7 mouse cellular contexts compared by ENCODE assay signal in genomic region chr5:138118041-138118440, GRCm38 (mm10). TPM values are rescaled to one million over a fixed set of nuclear protein-coding genes. Genes with fewer than 3 reads are reported as not detected.
DNase-seq lines count a peak whose midpoint lies in the region; ATAC-seq lines count a peak whose summit lies in the region.

No protein-coding gene starts in this region.

- peaks cover 35% of the 10 kb centered on the region for H3K36me3 ChIP-seq in limb, embryonic 12.5 days
- peaks cover 5% of the 10 kb centered on the region; the same call in 1 of the 2 replicates for H3K36me3 ChIP-seq in stomach, embryonic 15.5 days

- H3K27ac ChIP-seq in limb, embryonic 12.5 days = no peak overlapping the region
- no peak overlapping the region for H3K27ac ChIP-seq in stomach, embryonic 15.5 days

- H3K27me3 ChIP-seq in limb, embryonic 12.5 days = no peaks in the 10 kb centered on the region
- H3K27me3 ChIP-seq in stomach, embryonic 15.5 days (replicated peaks) = no peaks in the 10 kb centered on the region

- H3K4me2 ChIP-seq in limb, embryonic 12.5 days = peak overlapping the region; percentile 71
- peak overlapping the region; percentile 66 for H3K4me2 ChIP-seq in stomach, embryonic 15.5 days

- WGBS in limb, embryonic 12.5 days = 80% methylated on average over 3 of the region's 3 CpGs
- 66% methylated on average over 3 of the region's 3 CpGs for WGBS in stomach, embryonic 15.5 days

- H3K4me1 ChIP-seq in limb, embryonic 12.5 days (replicated peaks) = peaks cover 10% of the 10 kb centered on the region
- H3K4me1 ChIP-seq in stomach, embryonic 15.5 days = peaks cover 9% of the 10 kb centered on the region; the same call in 1 of the 2 replicates

- ATAC-seq in limb, embryonic 12.5 days (ENCODE audit: insufficient number of reproducible peaks, insufficient read depth, low FRiP score, low TSS enrichment, low read depth) = no peak
- ATAC-seq in stomach, embryonic 15.5 days (ENCODE audit: insufficient read depth, low FRiP score, low read depth) = no peak
- no peak for ATAC-seq in activated CD4-positive, CD25-positive, alpha-beta regulatory T cell, adult 4 months

- H3K4me3 ChIP-seq in limb, embryonic 12.5 days (replicated peaks) = peak overlapping the region; percentile 65
- H3K4me3 ChIP-seq in stomach, embryonic 15.5 days (replicated peaks) = peak overlapping the region; percentile 69

- H3K9me3 ChIP-seq in limb, embryonic 12.5 days = no peaks in the 10 kb centered on the region
- no peaks in the 10 kb centered on the region for H3K9me3 ChIP-seq in stomach, embryonic 15.5 days

- DNase-seq in lung, postnatal 36 days = peak; percentile 2
- no peak for DNase-seq in lung, postnatal 4 days
- peak; percentile 7 for DNase-seq in fibroblast of lung, adult 2 months (ENCODE audit: low read depth)
- no peak for DNase-seq in urinary bladder, postnatal 36 days (ENCODE audit: low spot score in 2 of 2)

- H3K9ac ChIP-seq in limb, embryonic 12.5 days (replicated peaks) = peak overlapping the region; percentile 75
- H3K9ac ChIP-seq in stomach, embryonic 15.5 days = no peak overlapping the region

RNA-seq across cellular contexts. Expression of gene Zscan21, which starts 1.3 kb away (rescaled TPM):
- polyA plus RNA-seq in limb, embryonic 12.5 days (2016; fragmentation: Nextera tagmentation; extraction: Ambion mirVana) = 78.8 and 80.9 TPM in 2 replicates
- polyA plus RNA-seq in stomach, embryonic 15.5 days (2015; fragmentation: Nextera tagmentation; extraction: Ambion mirVana) = 46.2 and 48.7 TPM in 2 replicates
- 10 to 100 TPM; 17.9 TPM for polyA plus RNA-seq in activated CD4-positive, CD25-positive, alpha-beta regulatory T cell, adult 4 months (2017; shearing (Covaris generic))

RNA-seq across cellular contexts. Expression of gene Zkscan1, which starts 33.2 kb away (rescaled TPM):
- 26.8 and 32.1 TPM in 2 replicates for polyA plus RNA-seq in limb, embryonic 12.5 days (2016; fragmentation: Nextera tagmentation; extraction: Ambion mirVana)
- 13.6 and 14.8 TPM in 2 replicates for polyA plus RNA-seq in stomach, embryonic 15.5 days (2015; fragmentation: Nextera tagmentation; extraction: Ambion mirVana)
- 10 to 100 TPM; 10.9 to 11.8 TPM for polyA plus RNA-seq in activated CD4-positive, CD25-positive, alpha-beta regulatory T cell, adult 4 months (2017; shearing (Covaris generic))

RNA-seq across cellular contexts. Expression of gene Zfp113, which starts 37.5 kb away (rescaled TPM):
- polyA plus RNA-seq in limb, embryonic 12.5 days (2016; fragmentation: Nextera tagmentation; extraction: Ambion mirVana) = 23.4 and 27.4 TPM in 2 replicates
- polyA plus RNA-seq in stomach, embryonic 15.5 days (2015; fragmentation: Nextera tagmentation; extraction: Ambion mirVana) = 17.5 and 18.1 TPM in 2 replicates
- 10 to 100 TPM; 13.4 to 13.5 TPM for polyA plus RNA-seq in activated CD4-positive, CD25-positive, alpha-beta regulatory T cell, adult 4 months (2017; shearing (Covaris generic))

RNA-seq across cellular contexts. Expression of gene Cops6, which starts 42.8 kb away (rescaled TPM):
- 332 and 333 TPM in 2 replicates for polyA plus RNA-seq in limb, embryonic 12.5 days (2016; fragmentation: Nextera tagmentation; extraction: Ambion mirVana)
- polyA plus RNA-seq in stomach, embryonic 15.5 days (2015; fragmentation: Nextera tagmentation; extraction: Ambion mirVana) = 270 and 287 TPM in 2 replicates
- polyA plus RNA-seq in activated CD4-positive, CD25-positive, alpha-beta regulatory T cell, adult 4 months (2017; shearing (Covaris generic)) = 100 to 1,000 TPM; 188 to 252 TPM

RNA-seq across cellular contexts. Expression of gene Ap4m1, which starts 53.8 kb away (rescaled TPM):
- polyA plus RNA-seq in limb, embryonic 12.5 days (2016; fragmentation: Nextera tagmentation; extraction: Ambion mirVana) = 32.0 and 36.3 TPM in 2 replicates
- polyA plus RNA-seq in stomach, embryonic 15.5 days (2015; fragmentation: Nextera tagmentation; extraction: Ambion mirVana) = 23.4 and 23.9 TPM in 2 replicates
- polyA plus RNA-seq in activated CD4-positive, CD25-positive, alpha-beta regulatory T cell, adult 4 months (2017; shearing (Covaris generic)) = 1 to 10 TPM; 4.8 to 5.4 TPM

Comparison
In these comparisons a context has a peak if more than half of its experiments do, and no peak if none do; other contexts are left out.
1. DNase-seq: peak in lung, postnatal 36 days (single experiment) and fibroblast of lung, adult 2 months (single experiment); none in lung, postnatal 4 days (0 of 2) and urinary bladder, postnatal 36 days (0 of 2).